Mouse (Mus musculus): ENCODE results near the gene Micall1. TPM values are rescaled to one million over a fixed set of nuclear protein-coding genes. Genes with fewer than 3 reads are reported as not detected.
A peak's percentile ranks its signal among the peaks of the same experiment; 100 is the strongest.

Micall1 gene
- polyA plus RNA-seq, 1 experiment from 2014 or later = 9.5 TPM

GRCm38 (mm10) chr15:79162822-79163221, 54.1 kb downstream of the Micall1 start:
- Histone ChIP-seq H3K27ac (no peak overlapping the region), H3K9ac (replicated peaks) (no peak overlapping the region), H3K27me3 (peaks cover 52% of the 10 kb centered on the region), H3K4me2 (replicated peaks) (no peak overlapping the region), H3K4me3 (replicated peaks) (no peak overlapping the region), H3K4me1 (replicated peaks) (peaks cover 32% of the 10 kb centered on the region), H3K36me3 (no peaks in the 10 kb centered on the region), H3K9me3 (no peaks in the 10 kb centered on the region)
- 53% methylated on average over 14 of the region's 14 CpGs for WGBS
- ATAC-seq = no peak

- Histone ChIP-seq H3K4me1 (replicated peaks) (peaks cover 32% of the 10 kb centered on the region), H3K9me3 (no peaks in the 10 kb centered on the region), H3K4me3 (replicated peaks) (no peak overlapping the region; the same call in 1 of the 2 replicates), H3K27me3 (peaks cover 52% of the 10 kb centered on the region), H3K9ac (replicated peaks) (no peak overlapping the region), H3K27ac (no peak overlapping the region), H3K4me2 (replicated peaks) (no peak overlapping the region; the same call in 1 of the 2 replicates), H3K36me3 (no peaks in the 10 kb centered on the region)
- ATAC-seq = no peak
- 5% methylated on average over 11 of the region's 15 CpGs for WGBS
Observed at GRCm38 (mm10) chr15:79164251-79164650, 55.6 kb downstream of the Micall1 start.

GRCm38 (mm10) chr15:79165140-79165539, 56.4 kb downstream of the Micall1 start, which contains the start of gene Sox10:
Gene Sox10 (minus strand): TSS chr15:79165240.
- 54% methylated on average over 5 of the region's 5 CpGs for WGBS
- no peak within 1 kb of the TSS; the same call in 1 of the 2 replicates for H3K4me3 ChIP-seq (replicated peaks)
- H3K9me3 ChIP-seq = no peaks in the 10 kb centered on the region
- ATAC-seq = no peak
- H3K27ac ChIP-seq = peak within 1 kb of the TSS; percentile 30; the same call in 1 of the 2 replicates
- no peaks in the 10 kb centered on the region for H3K36me3 ChIP-seq
- peaks cover 32% of the 10 kb centered on the region for H3K4me1 ChIP-seq (replicated peaks)
- H3K27me3 ChIP-seq = peaks cover 52% of the 10 kb centered on the region
- H3K9ac ChIP-seq (replicated peaks) = no peak within 1 kb of the TSS
- H3K4me2 ChIP-seq (replicated peaks) = no peak within 1 kb of the TSS; the same call in 1 of the 2 replicates

- no peaks in the 10 kb centered on the region for H3K9me3 ChIP-seq
- no peak overlapping the region for H3K9ac ChIP-seq (replicated peaks)
- WGBS = 55% methylated on average over 8 of the region's 8 CpGs
- H3K4me3 ChIP-seq (replicated peaks) = no peak overlapping the region
- no peak overlapping the region for H3K4me2 ChIP-seq (replicated peaks)
- H3K27ac ChIP-seq = no peak overlapping the region
- peaks cover 43% of the 10 kb centered on the region for H3K27me3 ChIP-seq
- no peaks in the 10 kb centered on the region for H3K36me3 ChIP-seq
- ATAC-seq = 0 out of 2 replicates have a peak, but pooled peaks have one; percentile 18
- peaks cover 32% of the 10 kb centered on the region for H3K4me1 ChIP-seq (replicated peaks)
Observed at GRCm38 (mm10) chr15:79166712-79167111, 58.0 kb downstream of the Micall1 start.

GRCm38 (mm10) chr15:79176905-79177304, 68.2 kb downstream of the Micall1 start:
- WGBS = 41% methylated on average over 6 of the region's 6 CpGs
- H3K4me2 ChIP-seq (replicated peaks) = no peak overlapping the region
- H3K36me3 ChIP-seq = no peaks in the 10 kb centered on the region
- H3K9me3 ChIP-seq = no peaks in the 10 kb centered on the region
- H3K4me3 ChIP-seq (replicated peaks) = no peak overlapping the region
- ATAC-seq = no peak
- no peak overlapping the region for H3K27ac ChIP-seq
- no peak overlapping the region for H3K9ac ChIP-seq (replicated peaks)
- peaks cover 10% of the 10 kb centered on the region; the same call in 1 of the 2 replicates for H3K4me1 ChIP-seq (replicated peaks)
- no peaks in the 10 kb centered on the region for H3K27me3 ChIP-seq

- no peaks in the 10 kb centered on the region for H3K4me1 ChIP-seq (replicated peaks)
- no peaks in the 10 kb centered on the region for H3K27me3 ChIP-seq
- H3K27ac ChIP-seq = no peak overlapping the region
- no peak overlapping the region for H3K4me2 ChIP-seq (replicated peaks)
- H3K36me3 ChIP-seq = no peaks in the 10 kb centered on the region
- 93% methylated on average over 10 of the region's 10 CpGs for WGBS
- no peak overlapping the region for H3K4me3 ChIP-seq (replicated peaks)
- no peaks in the 10 kb centered on the region for H3K9me3 ChIP-seq
- no peak for ATAC-seq
- no peak overlapping the region for H3K9ac ChIP-seq (replicated peaks)
Observed at GRCm38 (mm10) chr15:79185213-79185612, 76.5 kb downstream of the Micall1 start.

Other genes with a start within 250 kb of the Micall1 start
- 47.8 and 49.2 TPM in 2 replicates for gene Gga1, start 231.7 kb upstream of the Micall1 start, polyA plus RNA-seq (2015; fragmentation: Nextera tagmentation; extraction: Ambion mirVana)
- gene Gm49510, start 209.2 kb upstream of the Micall1 start, polyA plus RNA-seq (2015; fragmentation: Nextera tagmentation; extraction: Ambion mirVana) = 0.12 TPM in 1 of 2 replicates, not detected in the other
- gene Sh3bp1, start 209.1 kb upstream of the Micall1 start, polyA plus RNA-seq (2015; fragmentation: Nextera tagmentation; extraction: Ambion mirVana) = 2.5 and 4.9 TPM in 2 replicates
- 55.8 and 63.2 TPM in 2 replicates for gene Pdxp, start 195.0 kb upstream of the Micall1 start, polyA plus RNA-seq (2015; fragmentation: Nextera tagmentation; extraction: Ambion mirVana)
- 109 and 125 TPM in 2 replicates for gene Lgals1, start 182.2 kb upstream of the Micall1 start, polyA plus RNA-seq (2015; fragmentation: Nextera tagmentation; extraction: Ambion mirVana)
- 53.1 and 58.0 TPM in 2 replicates for gene Nol12, start 174.0 kb upstream of the Micall1 start, polyA plus RNA-seq (2015; fragmentation: Nextera tagmentation; extraction: Ambion mirVana)
- 38.3 and 42.6 TPM in 2 replicates for gene Triobp, start 161.2 kb upstream of the Micall1 start, polyA plus RNA-seq (2015; fragmentation: Nextera tagmentation; extraction: Ambion mirVana)
- 329 and 351 TPM in 2 replicates for gene H1f0, start 80.4 kb upstream of the Micall1 start, polyA plus RNA-seq (2015; fragmentation: Nextera tagmentation; extraction: Ambion mirVana)
- not detected in 2 replicates for gene Galr3, start 67.0 kb upstream of the Micall1 start, polyA plus RNA-seq (2015; fragmentation: Nextera tagmentation; extraction: Ambion mirVana)
- 52.6 and 56.4 TPM in 2 replicates for gene Ankrd54, start 46.0 kb upstream of the Micall1 start, polyA plus RNA-seq (2015; fragmentation: Nextera tagmentation; extraction: Ambion mirVana)
- gene Eif3l, start 33.7 kb upstream of the Micall1 start, polyA plus RNA-seq (2015; fragmentation: Nextera tagmentation; extraction: Ambion mirVana) = 180 and 186 TPM in 2 replicates
- gene Polr2f, start 32.1 kb downstream of the Micall1 start, polyA plus RNA-seq (2015; fragmentation: Nextera tagmentation; extraction: Ambion mirVana) = 295 and 296 TPM in 2 replicates
- 14.0 and 16.6 TPM in 2 replicates for gene 1700088E04Rik, start 32.4 kb downstream of the Micall1 start, polyA plus RNA-seq (2015; fragmentation: Nextera tagmentation; extraction: Ambion mirVana)
- 0.58 and 0.67 TPM in 2 replicates for gene Sox10, start 56.3 kb downstream of the Micall1 start, polyA plus RNA-seq (2015; fragmentation: Nextera tagmentation; extraction: Ambion mirVana)
- 82.2 and 86.8 TPM in 2 replicates for gene Pick1, start 120.3 kb downstream of the Micall1 start, polyA plus RNA-seq (2015; fragmentation: Nextera tagmentation; extraction: Ambion mirVana)
- gene Gm49486, start 120.5 kb downstream of the Micall1 start, polyA plus RNA-seq (2015; fragmentation: Nextera tagmentation; extraction: Ambion mirVana) = 0.88 and 1.0 TPM in 2 replicates
- 0.22 and 0.23 TPM in 2 replicates for gene Slc16a8, start 145.9 kb downstream of the Micall1 start, polyA plus RNA-seq (2015; fragmentation: Nextera tagmentation; extraction: Ambion mirVana)
- 0.72 and 1.4 TPM in 2 replicates for gene Baiap2l2, start 176.6 kb downstream of the Micall1 start, polyA plus RNA-seq (2015; fragmentation: Nextera tagmentation; extraction: Ambion mirVana)
- 37.5 and 43.3 TPM in 2 replicates for gene Pla2g6, start 219.5 kb downstream of the Micall1 start, polyA plus RNA-seq (2015; fragmentation: Nextera tagmentation; extraction: Ambion mirVana)
- 0.76 and 0.79 TPM in 2 replicates for gene Maff, start 237.7 kb downstream of the Micall1 start, polyA plus RNA-seq (2015; fragmentation: Nextera tagmentation; extraction: Ambion mirVana)